Mouse (Mus musculus) limb, embryonic 13.5 days (tissue): ENCODE results near the gene St6galnac3. TPM values are rescaled to one million over a fixed set of nuclear protein-coding genes. Genes with fewer than 3 reads are reported as not detected.
A peak's percentile ranks its signal among the peaks of the same experiment; 100 is the strongest.

Experiments
- ATAC-seq: fragments of 200-750 bp; cut with Nextera tagmentation; 2 replicates; pipeline ENCODE4 v1.8.0; 2017; ENCODE audit warnings: low read depth, moderate number of reproducible peaks, moderate TSS enrichment; ENCODE audit not compliant: low FRiP score
- H3K27ac ChIP-seq: fragments of 300-500 bp; sonication (generic); 2 replicates; pipeline ENCODE4 v1.5.1; 2015; ENCODE audit warnings: inconsistent platforms, mild to moderate bottlenecking, moderate library complexity
- H3K27me3 ChIP-seq: fragments of 300-500 bp; sonication (generic); 2 replicates; pipeline ENCODE4 v1.6.1; 2015; ENCODE audit warnings: mild to moderate bottlenecking, inconsistent platforms
- H3K36me3 ChIP-seq: fragments of 300-500 bp; sonication (generic); 2 replicates; pipeline ENCODE4 v1.6.1; 2015; ENCODE audit warnings: inconsistent platforms, mild to moderate bottlenecking, moderate library complexity
- H3K4me1 ChIP-seq: fragments of 300-500 bp; sonication (generic); 2 replicates; pipeline ENCODE4 v1.6.1; 2015; ENCODE audit warnings: inconsistent platforms
- H3K4me2 ChIP-seq: fragments of 300-500 bp; sonication (generic); replicated peaks from 2 replicates; pipeline ENCODE4 v1.6.1; 2015; ENCODE audit warnings: inconsistent platforms, mild to moderate bottlenecking, moderate library complexity
- H3K4me3 ChIP-seq: fragments of 300-500 bp; sonication (generic); 2 replicates; pipeline ENCODE4 v1.5.1; 2015; ENCODE audit warnings: moderate library complexity, mild to moderate bottlenecking, inconsistent platforms
- H3K9ac ChIP-seq: fragments of 300-500 bp; sonication (generic); 2 replicates; pipeline ENCODE4 v1.6.1; 2015; ENCODE audit warnings: mild to moderate bottlenecking, inconsistent platforms
- H3K9me3 ChIP-seq: fragments of 300-500 bp; sonication (generic); 2 replicates; pipeline ENCODE4 v1.6.1; 2016; ENCODE audit warnings: inconsistent platforms
- WGBS: fragments of 180-500 bp; shearing (Covaris S2); methylation state at CpG from one replicate; pipeline ENCODE4 v1.1.7; 2015; 5-methylcytosine and 5-hydroxymethylcytosine counted together
- polyA plus RNA-seq: library from polyadenylated mRNA; unstranded; fragments of >200 nt; fragmentation: Nextera tagmentation; extraction: Ambion mirVana; gene quantifications from 2 replicates; pipeline ENCODE4 v1.2.1, GENCODE M21; 2015

Gene St6galnac3
- polyA plus RNA-seq, 1 experiment from 2014 or later: 53.7 TPM

DNA sequence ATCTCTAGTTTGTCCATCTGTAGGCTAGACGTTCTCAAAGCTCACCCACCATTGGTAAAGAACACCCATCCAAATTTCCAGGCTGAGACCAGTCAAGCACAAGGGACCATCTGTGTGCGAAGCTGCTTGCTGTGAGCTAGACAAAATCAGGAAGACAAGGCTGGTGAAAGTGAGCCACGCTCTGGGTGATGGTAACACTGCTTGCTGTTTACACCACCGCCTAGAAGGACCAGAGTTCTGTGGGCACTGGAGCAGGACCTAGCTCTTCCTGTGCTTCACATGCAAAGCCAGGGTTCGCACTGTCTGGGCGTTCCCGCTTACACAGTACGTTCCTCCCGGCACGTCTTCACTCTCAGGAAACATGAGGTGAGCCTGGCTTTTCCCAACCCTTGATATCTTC lies 42.7 kb downstream of the St6galnac3 start:
- H3K9me3 ChIP-seq: no peaks in the 10 kb centered on the region
- no peak overlapping the region for H3K4me2 ChIP-seq
- H3K4me3 ChIP-seq: no peak overlapping the region
- H3K36me3 ChIP-seq: no peaks in the 10 kb centered on the region
- WGBS: 89% methylated on average over 10 of the region's 10 CpGs
- ATAC-seq: no peak
- no peak overlapping the region for H3K9ac ChIP-seq
- no peak overlapping the region for H3K27ac ChIP-seq
- peaks cover 4% of the 10 kb centered on the region; the same call in 1 of the 2 replicates for H3K4me1 ChIP-seq
- H3K27me3 ChIP-seq: no peaks in the 10 kb centered on the region

GRCm38 (mm10) chr3:153681720-153682119 lies 43.3 kb downstream of the St6galnac3 start:
- H3K4me1 ChIP-seq: peaks cover 5% of the 10 kb centered on the region; the same call in 1 of the 2 replicates
- 92% methylated on average over 9 of the region's 9 CpGs for WGBS
- H3K4me3 ChIP-seq: no peak overlapping the region
- no peak for ATAC-seq
- no peak overlapping the region for H3K4me2 ChIP-seq
- no peak overlapping the region for H3K27ac ChIP-seq
- no peaks in the 10 kb centered on the region for H3K36me3 ChIP-seq
- H3K27me3 ChIP-seq: no peaks in the 10 kb centered on the region
- H3K9me3 ChIP-seq: no peaks in the 10 kb centered on the region
- no peak overlapping the region for H3K9ac ChIP-seq

GRCm38 (mm10) chr3:153675832-153676231 lies 49.1 kb downstream of the St6galnac3 start:
- no peak for ATAC-seq

DNA sequence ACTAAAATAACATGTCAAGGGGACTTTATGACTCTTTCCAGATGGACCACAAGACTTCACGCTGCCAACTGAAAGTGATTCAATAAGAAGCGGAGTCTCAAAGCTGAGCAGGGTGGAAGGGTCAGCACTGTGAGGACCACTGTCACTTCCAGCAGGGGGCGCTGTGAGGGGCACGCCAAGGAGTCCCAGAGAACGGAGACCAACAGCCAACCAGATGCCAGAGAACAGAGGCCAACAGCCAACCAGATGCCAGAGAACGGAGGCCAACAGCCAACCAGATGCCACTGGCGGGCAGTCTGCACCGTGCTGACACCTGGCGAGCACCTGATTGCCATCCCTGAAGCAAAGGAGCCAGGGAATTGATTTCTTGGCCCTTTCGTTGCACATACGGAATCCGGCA lies 49.9 kb downstream of the St6galnac3 start:
- peaks cover 22% of the 10 kb centered on the region for H3K4me1 ChIP-seq
- WGBS: 32% methylated on average over 12 of the region's 12 CpGs
- H3K27me3 ChIP-seq: no peaks in the 10 kb centered on the region
- no peak overlapping the region for H3K27ac ChIP-seq
- peak; percentile 49; the same call in 1 of the 2 replicates for ATAC-seq
- no peak overlapping the region for H3K4me2 ChIP-seq
- H3K4me3 ChIP-seq: no peak overlapping the region
- no peaks in the 10 kb centered on the region for H3K36me3 ChIP-seq
- H3K9ac ChIP-seq: no peak overlapping the region
- no peaks in the 10 kb centered on the region for H3K9me3 ChIP-seq

More at GRCm38 (mm10) chr3:153675832-153676231, 49.1 kb downstream of the St6galnac3 start:
- no peaks in the 10 kb centered on the region for H3K27me3 ChIP-seq
- H3K4me3 ChIP-seq: no peak overlapping the region
- WGBS: 32% methylated on average over 7 of the region's 7 CpGs
- no peaks in the 10 kb centered on the region for H3K36me3 ChIP-seq
- no peaks in the 10 kb centered on the region for H3K9me3 ChIP-seq
- H3K27ac ChIP-seq: no peak overlapping the region
- no peak overlapping the region for H3K9ac ChIP-seq
- no peak overlapping the region for H3K4me2 ChIP-seq
- H3K4me1 ChIP-seq: peaks cover 20% of the 10 kb centered on the region

- 87% methylated on average over 8 of the region's 8 CpGs for WGBS
- Histone ChIP-seq H3K36me3 (no peaks in the 10 kb centered on the region), H3K27me3 (no peaks in the 10 kb centered on the region), H3K4me3 (no peak overlapping the region), H3K9ac (no peak overlapping the region), H3K27ac (no peak overlapping the region), H3K9me3 (no peaks in the 10 kb centered on the region), H3K4me2 (no peak overlapping the region), H3K4me1 (peaks cover 30% of the 10 kb centered on the region)
- ATAC-seq: no peak
Measured at GRCm38 (mm10) chr3:153674359-153674758, 50.6 kb downstream of the St6galnac3 start.

DNA sequence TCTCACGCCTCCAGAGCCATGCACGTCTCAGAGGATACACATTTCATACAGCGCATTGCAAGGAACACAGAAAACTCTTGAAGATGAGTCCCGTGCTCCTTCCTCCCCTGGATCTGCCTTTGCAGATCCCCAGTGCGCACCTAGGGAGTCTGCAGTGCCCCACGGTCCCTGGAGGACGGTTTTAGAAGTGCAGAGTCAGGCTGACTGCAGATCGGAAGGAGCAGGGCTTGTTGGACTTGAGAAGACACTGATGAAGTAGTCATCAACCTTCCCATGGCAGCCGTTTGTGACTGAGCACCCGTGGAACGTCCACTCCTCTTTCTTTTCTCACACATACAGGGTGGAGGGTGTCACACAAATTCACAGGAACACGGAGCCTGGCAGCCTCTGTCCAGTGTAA lies 51.5 kb downstream of the St6galnac3 start:
- Histone ChIP-seq H3K4me3 (no peak overlapping the region), H3K9me3 (no peaks in the 10 kb centered on the region), H3K36me3 (no peaks in the 10 kb centered on the region), H3K27me3 (no peaks in the 10 kb centered on the region), H3K27ac (no peak overlapping the region), H3K4me2 (no peak overlapping the region), H3K4me1 (peaks cover 38% of the 10 kb centered on the region), H3K9ac (no peak overlapping the region)
- 80% methylated on average over 12 of the region's 12 CpGs for WGBS
- no peak for ATAC-seq

DNA sequence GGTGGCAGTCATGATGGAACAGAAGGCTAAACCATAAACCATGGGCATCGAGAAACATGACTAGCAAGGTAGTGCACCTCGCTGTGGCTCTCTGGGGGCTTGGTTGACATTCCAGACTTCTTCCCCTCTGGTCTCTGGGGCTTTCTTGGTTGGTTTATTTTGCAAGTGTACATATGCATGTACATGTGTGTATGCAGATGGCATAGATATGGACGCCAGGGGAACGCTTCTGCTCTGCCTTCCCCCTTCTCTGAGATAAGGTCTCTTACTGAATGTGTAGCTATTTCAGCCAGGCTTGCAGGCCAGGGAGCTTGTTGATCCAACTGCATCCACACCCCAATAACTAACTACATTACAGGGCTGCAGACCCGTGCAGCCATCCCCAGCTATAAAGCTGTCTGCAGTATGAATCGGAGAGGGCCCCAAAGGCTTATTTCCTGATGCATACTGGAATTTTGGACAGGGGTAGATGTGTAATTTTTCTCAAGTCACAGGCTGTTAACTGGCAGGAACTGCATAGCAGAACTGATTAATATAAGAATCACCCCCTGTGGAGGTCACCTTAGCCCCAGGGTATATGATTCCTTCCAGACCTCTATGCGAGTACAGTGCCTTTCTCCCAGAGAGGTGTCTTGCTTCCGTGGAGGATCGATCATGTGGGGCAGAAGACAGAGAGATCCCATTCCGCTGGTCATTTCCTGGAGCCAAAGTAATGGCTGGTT lies 53.9 kb downstream of the St6galnac3 start:
- no peaks in the 10 kb centered on the region for H3K27me3 ChIP-seq
- H3K9me3 ChIP-seq: no peaks in the 10 kb centered on the region
- WGBS: 65% methylated on average over 10 of the region's 10 CpGs
- no peak overlapping the region for H3K27ac ChIP-seq
- no peaks in the 10 kb centered on the region for H3K36me3 ChIP-seq
- H3K4me2 ChIP-seq: no peak overlapping the region
- no peak overlapping the region for H3K9ac ChIP-seq
- ATAC-seq: no peak
- H3K4me1 ChIP-seq: peaks cover 35% of the 10 kb centered on the region
- no peak overlapping the region for H3K4me3 ChIP-seq

GRCm38 (mm10) chr3:153669737-153670435 lies 55.1 kb downstream of the St6galnac3 start:
- H3K27ac ChIP-seq: no peak overlapping the region
- no peak overlapping the region for H3K4me3 ChIP-seq
- H3K4me1 ChIP-seq: peaks cover 27% of the 10 kb centered on the region
- no peaks in the 10 kb centered on the region for H3K27me3 ChIP-seq
- no peaks in the 10 kb centered on the region for H3K9me3 ChIP-seq
- no peak overlapping the region for H3K4me2 ChIP-seq
- WGBS: 74% methylated on average over 13 of the region's 13 CpGs
- ATAC-seq: no peak
- H3K36me3 ChIP-seq: no peaks in the 10 kb centered on the region
- H3K9ac ChIP-seq: no peak overlapping the region

DNA sequence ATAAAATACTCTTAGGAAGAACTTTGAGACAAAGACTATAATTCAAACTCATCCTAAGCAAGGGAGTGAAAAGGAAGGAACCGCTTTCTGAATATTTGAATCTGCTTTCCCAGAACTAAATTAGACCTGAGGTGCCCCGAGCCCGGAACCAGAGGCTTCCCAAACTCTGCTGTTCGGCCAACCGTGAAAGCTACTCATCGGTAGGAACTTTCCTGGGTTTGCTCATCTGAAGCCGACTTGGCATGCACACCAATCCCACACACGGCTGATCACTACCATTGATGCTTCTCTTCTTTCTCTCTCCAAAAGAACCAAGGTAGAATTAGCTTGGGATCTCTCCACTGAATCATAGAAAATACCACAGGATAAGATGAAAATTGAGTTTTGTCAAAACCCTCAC lies 55.6 kb downstream of the St6galnac3 start:
- no peak overlapping the region for H3K4me3 ChIP-seq
- H3K36me3 ChIP-seq: no peaks in the 10 kb centered on the region
- H3K27ac ChIP-seq: no peak overlapping the region
- H3K4me1 ChIP-seq: peaks cover 32% of the 10 kb centered on the region
- ATAC-seq: no peak
- H3K4me2 ChIP-seq: no peak overlapping the region
- H3K9ac ChIP-seq: no peak overlapping the region
- H3K9me3 ChIP-seq: no peaks in the 10 kb centered on the region
- H3K27me3 ChIP-seq: no peaks in the 10 kb centered on the region
- WGBS: 89% methylated on average over 8 of the region's 8 CpGs

- Histone ChIP-seq H3K27me3 (no peaks in the 10 kb centered on the region), H3K4me1 (peaks cover 39% of the 10 kb centered on the region), H3K9ac (no peak overlapping the region), H3K4me3 (no peak overlapping the region), H3K36me3 (no peaks in the 10 kb centered on the region), H3K9me3 (no peaks in the 10 kb centered on the region), H3K27ac (no peak overlapping the region), H3K4me2 (no peak overlapping the region)
- ATAC-seq: no peak
- WGBS: 69% methylated on average over 21 of the region's 21 CpGs
Measured at GRCm38 (mm10) chr3:153668447-153669290, 56.3 kb downstream of the St6galnac3 start.

GRCm38 (mm10) chr3:153664696-153665095 lies 60.3 kb downstream of the St6galnac3 start:
- peaks cover 36% of the 10 kb centered on the region for H3K4me1 ChIP-seq
- WGBS: 88% methylated on average over 5 of the region's 5 CpGs
- H3K36me3 ChIP-seq: no peaks in the 10 kb centered on the region
- no peaks in the 10 kb centered on the region for H3K9me3 ChIP-seq
- H3K9ac ChIP-seq: no peak overlapping the region
- no peaks in the 10 kb centered on the region for H3K27me3 ChIP-seq
- ATAC-seq: no peak
- no peak overlapping the region for H3K4me2 ChIP-seq
- no peak overlapping the region for H3K4me3 ChIP-seq
- no peak overlapping the region for H3K27ac ChIP-seq

- Histone ChIP-seq H3K27ac (no peak overlapping the region), H3K4me1 (peaks cover 33% of the 10 kb centered on the region), H3K4me2 (no peak overlapping the region), H3K9ac (no peak overlapping the region), H3K4me3 (no peak overlapping the region), H3K9me3 (no peaks in the 10 kb centered on the region), H3K36me3 (no peaks in the 10 kb centered on the region), H3K27me3 (no peaks in the 10 kb centered on the region)
- WGBS: 43% methylated on average over 10 of the region's 10 CpGs
- no peak for ATAC-seq
Measured at GRCm38 (mm10) chr3:153663841-153664427, 61.0 kb downstream of the St6galnac3 start.
